Mouse (Mus musculus): ENCODE data around the gene Hist1h3e. TPM values are rescaled to one million over a fixed set of nuclear protein-coding genes. Genes with fewer than 3 reads are reported as not detected.
"Not testable (repeated sequence)": the region's sequence is repeated elsewhere in the genome, so short reads cannot be mapped to it uniquely, and the experiment has no call there.

The Hist1h3e gene
- polyA plus RNA-seq, 1 experiment from 2014 or later: 0.85 TPM

GRCm38 (mm10) chr13:23571504-23572217 is 9.5 kb upstream of the Hist1h3e start:
- H3K9me3 ChIP-seq (ENCODE audit: control insufficient read depth, low read length); ATAC-seq; H3K36me3 ChIP-seq (ENCODE audit: control insufficient read depth, insufficient read depth, low read length); H3K27me3 ChIP-seq (replicated peaks; ENCODE audit: control insufficient read depth, insufficient read depth, low read length): not testable (repeated sequence)
- Histone ChIP-seq H3K27ac (ENCODE audit: low read depth, low read length) (peak overlapping the region; percentile 90), H3K4me2 (ENCODE audit: low read length) (peak overlapping the region; percentile 53), H3K4me3 (ENCODE audit: low read length) (peak overlapping the region; percentile 44), H3K9ac (ENCODE audit: low read depth, low read length) (peak overlapping the region; percentile 54; the same call in 1 of the 2 replicates), H3K4me1 (ENCODE audit: control insufficient read depth, insufficient read depth, low read depth, low read length) (peaks cover 25% of the 10 kb centered on the region)
- WGBS: 0% methylated on average over 9 of the region's 34 CpGs

- ATAC-seq: peak; percentile 95
- no peaks in the 10 kb centered on the region for H3K27me3 ChIP-seq (replicated peaks; ENCODE audit: control insufficient read depth, insufficient read depth, low read length)
- H3K9me3 ChIP-seq (ENCODE audit: control insufficient read depth, low read length): no peaks in the 10 kb centered on the region
- H3K9ac ChIP-seq (ENCODE audit: low read depth, low read length): peak within 1 kb of the TSS; percentile 57
- no peaks in the 10 kb centered on the region for H3K36me3 ChIP-seq (ENCODE audit: control insufficient read depth, insufficient read depth, low read length)
- H3K27ac ChIP-seq (ENCODE audit: low read depth, low read length): peak within 1 kb of the TSS; percentile 90
- H3K4me1 ChIP-seq (ENCODE audit: control insufficient read depth, insufficient read depth, low read depth, low read length): peaks cover 19% of the 10 kb centered on the region
- H3K4me2 ChIP-seq (ENCODE audit: low read length): peak within 1 kb of the TSS; percentile 53
- under 1% methylated on average over 18 of the region's 18 CpGs for WGBS
- H3K4me3 ChIP-seq (ENCODE audit: low read length): peak within 1 kb of the TSS; percentile 44
Observed at GRCm38 (mm10) chr13:23571022-23571503, 8.9 kb upstream of the Hist1h3e start, which contains the start of the genes Hist1h2ae and Hist1h2bg. TSS of gene Hist1h2ae (minus strand) at chr13:23571220. TSS of gene Hist1h2bg (plus strand) at chr13:23571396.

- not testable (repeated sequence) for ATAC-seq
Observed at GRCm38 (mm10) chr13:23570261-23571021, 8.3 kb upstream of the Hist1h3e start.

GRCm38 (mm10) chr13:23564482-23564881 is 2.3 kb upstream of the Hist1h3e start:
- Histone ChIP-seq H3K27ac (ENCODE audit: low read depth, low read length) (no peak overlapping the region), H3K4me3 (ENCODE audit: low read length) (no peak overlapping the region)
- 86% methylated on average over 2 of the region's 2 CpGs for WGBS

More at GRCm38 (mm10) chr13:23570261-23571021, 8.3 kb upstream of the Hist1h3e start:
- H3K36me3 ChIP-seq (ENCODE audit: control insufficient read depth, insufficient read depth, low read length); H3K9me3 ChIP-seq (ENCODE audit: control insufficient read depth, low read length); H3K27me3 ChIP-seq (replicated peaks; ENCODE audit: control insufficient read depth, insufficient read depth, low read length): not testable (repeated sequence)
- H3K4me1 ChIP-seq (ENCODE audit: control insufficient read depth, insufficient read depth, low read depth, low read length): peaks cover 18% of the 10 kb centered on the region
- 2% methylated on average over 12 of the region's 41 CpGs for WGBS
- H3K9ac ChIP-seq (ENCODE audit: low read depth, low read length): peak overlapping the region; percentile 57
- H3K27ac ChIP-seq (ENCODE audit: low read depth, low read length): peak overlapping the region; percentile 90
- H3K4me2 ChIP-seq (ENCODE audit: low read length): peak overlapping the region; percentile 53
- H3K4me3 ChIP-seq (ENCODE audit: low read length): peak overlapping the region; percentile 44

GRCm38 (mm10) chr13:23562699-23563462 is 712 bp upstream of the Hist1h3e start:
- Histone ChIP-seq H3K27me3 (replicated peaks; ENCODE audit: control insufficient read depth, insufficient read depth, low read length) (no peaks in the 10 kb centered on the region), H3K4me2 (ENCODE audit: low read length) (peak overlapping the region; percentile 87), H3K36me3 (ENCODE audit: control insufficient read depth, insufficient read depth, low read length) (no peaks in the 10 kb centered on the region), H3K27ac (ENCODE audit: low read depth, low read length) (peak overlapping the region; percentile 94), H3K9me3 (ENCODE audit: control insufficient read depth, low read length) (no peaks in the 10 kb centered on the region), H3K4me1 (ENCODE audit: control insufficient read depth, insufficient read depth, low read depth, low read length) (no peaks in the 10 kb centered on the region; the same call in 1 of the 2 replicates), H3K9ac (ENCODE audit: low read depth, low read length) (peak overlapping the region; percentile 60), H3K4me3 (ENCODE audit: low read length) (peak overlapping the region; percentile 46)
- 2% methylated on average over 18 of the region's 18 CpGs for WGBS
- peak; percentile 60 for ATAC-seq

More at GRCm38 (mm10) chr13:23564482-23564881, 2.3 kb upstream of the Hist1h3e start:
- no peak overlapping the region for H3K4me2 ChIP-seq (ENCODE audit: low read length)
- H3K27me3 ChIP-seq (replicated peaks; ENCODE audit: control insufficient read depth, insufficient read depth, low read length): no peaks in the 10 kb centered on the region
- H3K4me1 ChIP-seq (ENCODE audit: control insufficient read depth, insufficient read depth, low read depth, low read length): no peaks in the 10 kb centered on the region; the same call in 1 of the 2 replicates
- no peak overlapping the region for H3K9ac ChIP-seq (ENCODE audit: low read depth, low read length)
- no peaks in the 10 kb centered on the region for H3K36me3 ChIP-seq (ENCODE audit: control insufficient read depth, insufficient read depth, low read length)
- ATAC-seq: no peak
- no peaks in the 10 kb centered on the region for H3K9me3 ChIP-seq (ENCODE audit: control insufficient read depth, low read length)

GRCm38 (mm10) chr13:23561531-23561882 is 662 bp downstream of the Hist1h3e start:
- WGBS: 0% methylated on average over 2 of the region's 5 CpGs
- H3K9ac ChIP-seq (ENCODE audit: low read depth, low read length); H3K9me3 ChIP-seq (ENCODE audit: control insufficient read depth, low read length): not testable (repeated sequence)

GRCm38 (mm10) chr13:23560699-23561098 is 1.5 kb downstream of the Hist1h3e start:
- not testable (repeated sequence) for H3K9me3 ChIP-seq (ENCODE audit: control insufficient read depth, low read length); ATAC-seq; H3K4me3 ChIP-seq (ENCODE audit: low read length); H3K4me2 ChIP-seq (ENCODE audit: low read length); H3K9ac ChIP-seq (ENCODE audit: low read depth, low read length); H3K4me1 ChIP-seq (ENCODE audit: control insufficient read depth, insufficient read depth, low read depth, low read length); H3K27me3 ChIP-seq (replicated peaks; ENCODE audit: control insufficient read depth, insufficient read depth, low read length); H3K27ac ChIP-seq (ENCODE audit: low read depth, low read length); H3K36me3 ChIP-seq (ENCODE audit: control insufficient read depth, insufficient read depth, low read length)
- 17% methylated on average over 2 of the region's 2 CpGs for WGBS

More at GRCm38 (mm10) chr13:23561531-23561882, 662 bp downstream of the Hist1h3e start:
- H3K27ac ChIP-seq (ENCODE audit: low read depth, low read length); ATAC-seq; H3K4me1 ChIP-seq (ENCODE audit: control insufficient read depth, insufficient read depth, low read depth, low read length); H3K27me3 ChIP-seq (replicated peaks; ENCODE audit: control insufficient read depth, insufficient read depth, low read length); H3K36me3 ChIP-seq (ENCODE audit: control insufficient read depth, insufficient read depth, low read length): not testable (repeated sequence)
- peak overlapping the region; percentile 46 for H3K4me3 ChIP-seq (ENCODE audit: low read length)
- peak overlapping the region; percentile 87 for H3K4me2 ChIP-seq (ENCODE audit: low read length)

GRCm38 (mm10) chr13:23556906-23557305 is 5.3 kb downstream of the Hist1h3e start:
- no peak for ATAC-seq
- Histone ChIP-seq H3K4me2 (ENCODE audit: low read length) (no peak overlapping the region), H3K4me3 (ENCODE audit: low read length) (no peak overlapping the region), H3K9ac (ENCODE audit: low read depth, low read length) (no peak overlapping the region), H3K36me3 (ENCODE audit: control insufficient read depth, insufficient read depth, low read length) (no peaks in the 10 kb centered on the region), H3K27me3 (replicated peaks; ENCODE audit: control insufficient read depth, insufficient read depth, low read length) (no peaks in the 10 kb centered on the region), H3K4me1 (ENCODE audit: control insufficient read depth, insufficient read depth, low read depth, low read length) (peaks cover 9% of the 10 kb centered on the region), H3K27ac (ENCODE audit: low read depth, low read length) (no peak overlapping the region), H3K9me3 (ENCODE audit: control insufficient read depth, low read length) (no peaks in the 10 kb centered on the region)
- 67% methylated on average over 3 of the region's 3 CpGs for WGBS

Data from hindbrain, embryonic 16.5 days (tissue).